Mouse (Mus musculus): ENCODE data around the gene Cttnbp2.

Cttnbp2 gene

DNA sequence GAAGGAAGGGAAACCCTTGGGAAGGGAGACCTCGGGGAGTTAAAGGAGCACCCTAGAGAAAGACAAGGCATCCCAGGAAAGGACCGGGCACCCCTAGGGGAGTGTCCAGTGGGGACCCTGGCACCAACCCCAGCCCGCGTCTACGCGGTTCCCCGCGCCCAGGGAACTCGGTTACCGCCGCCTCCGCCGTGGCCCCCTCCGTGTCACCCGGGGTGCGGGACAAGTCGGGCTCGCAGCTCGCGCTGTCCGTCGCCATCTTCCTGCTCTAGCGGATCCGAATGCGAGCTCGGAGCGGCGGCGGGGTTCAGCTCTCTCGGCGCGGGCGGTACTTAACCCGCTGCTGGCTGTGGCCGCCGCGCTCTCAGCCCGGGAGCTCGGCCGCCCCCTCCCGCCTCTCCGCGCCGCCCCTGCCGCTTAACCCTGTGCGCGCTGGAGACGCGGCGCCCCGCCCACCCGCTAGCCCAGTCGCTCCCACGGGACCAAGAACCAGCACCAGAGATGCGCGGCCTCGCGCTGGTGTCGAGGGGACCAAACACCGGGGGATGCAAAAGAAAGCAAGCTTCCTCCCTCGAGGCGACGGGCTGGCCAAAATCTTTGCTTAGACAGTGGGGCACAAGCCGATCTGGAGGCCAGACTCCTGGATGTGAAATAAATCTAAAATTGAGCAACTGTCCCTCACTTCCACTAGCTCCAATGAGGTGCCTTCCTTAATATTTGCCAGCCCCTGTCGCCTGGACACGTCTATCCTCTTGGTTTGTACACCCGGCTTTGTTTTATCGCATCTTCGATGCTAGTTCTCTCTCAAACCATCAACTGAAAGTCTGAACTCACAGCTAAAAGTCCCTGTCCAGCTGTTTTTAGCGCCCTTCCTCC lies at the start of gene Cttnbp2:
Gene Cttnbp2, minus strand, starts transcription at position 364 of the 873 bp plus-strand sequence.
- DNase-seq: peak in 1 of 2 experiments; percentile 1

- no peak for DNase-seq
These were observed 44.4 kb upstream of the Cttnbp2 start for GRCm38 (mm10) chr6:18559019-18559418.

DNA sequence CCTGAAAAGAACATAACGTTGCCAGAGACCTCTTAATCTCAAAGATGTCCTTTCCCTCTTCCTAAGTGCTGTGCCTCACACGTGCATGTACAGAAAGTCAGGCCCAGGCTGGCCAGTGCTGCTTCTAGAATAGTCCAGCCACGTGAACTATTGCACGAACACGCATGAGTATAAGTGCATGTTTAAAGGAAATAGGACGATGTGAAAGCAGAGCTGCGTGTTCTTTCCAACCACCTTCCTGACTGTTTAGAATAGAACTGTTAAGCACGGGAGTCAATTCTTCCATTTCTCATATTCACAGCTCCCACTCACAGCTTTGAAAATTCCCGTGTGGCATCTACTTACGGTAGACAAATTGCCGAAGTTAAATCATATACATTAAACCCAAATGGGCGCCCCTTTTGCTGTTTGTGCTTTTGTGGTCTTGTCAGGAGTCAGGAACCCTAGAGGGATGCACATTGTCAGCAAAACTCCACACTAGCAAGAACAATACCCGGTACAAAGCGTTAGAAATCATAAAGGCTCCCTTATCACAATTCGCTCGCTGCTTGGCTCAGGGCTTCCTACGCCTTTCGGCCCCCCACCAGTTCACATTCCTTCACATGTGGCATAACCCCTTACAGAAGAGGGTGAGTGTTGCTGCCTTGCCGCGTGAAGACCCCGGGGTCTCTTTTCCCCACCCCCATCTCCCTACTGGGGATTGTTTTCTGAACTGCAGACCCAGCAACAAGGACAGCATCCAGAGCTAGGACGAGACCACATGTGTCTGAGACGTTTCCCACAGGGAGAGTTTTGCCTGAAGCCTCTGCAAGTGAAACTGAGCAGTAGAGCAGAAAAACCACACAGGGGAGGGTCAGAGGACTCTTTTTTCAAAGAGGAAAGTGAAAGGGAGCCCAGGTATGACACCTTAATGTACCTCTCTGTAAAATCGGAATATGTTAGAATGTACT lies 33.1 kb upstream of the Cttnbp2 start:
- DNase-seq: no peak

DNA sequence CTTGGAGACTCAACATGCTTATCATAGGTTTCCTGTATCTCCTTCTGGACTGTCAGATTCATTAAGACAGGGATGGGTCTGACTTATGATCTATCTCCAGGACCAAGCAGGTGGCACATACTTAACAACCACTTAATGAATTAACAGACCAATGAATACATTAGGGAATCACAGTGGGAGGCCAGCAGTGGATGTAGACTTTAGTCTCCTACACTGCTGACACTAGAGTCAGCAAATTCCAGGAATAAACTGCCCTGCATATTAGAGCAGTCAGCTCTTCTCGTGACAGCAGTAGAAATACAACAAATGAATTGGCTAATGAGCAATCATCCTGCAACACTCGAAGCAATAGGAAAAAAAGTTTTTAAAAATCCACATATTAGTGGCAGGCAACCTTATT lies 29.2 kb upstream of the Cttnbp2 start:
- DNase-seq: no peak

GRCm38 (mm10) chr6:18540396-18540795 lies 25.8 kb upstream of the Cttnbp2 start:
- DNase-seq: no peak

- DNase-seq: no peak
These were observed 15.8 kb upstream of the Cttnbp2 start for GRCm38 (mm10) chr6:18530394-18530793.

DNA sequence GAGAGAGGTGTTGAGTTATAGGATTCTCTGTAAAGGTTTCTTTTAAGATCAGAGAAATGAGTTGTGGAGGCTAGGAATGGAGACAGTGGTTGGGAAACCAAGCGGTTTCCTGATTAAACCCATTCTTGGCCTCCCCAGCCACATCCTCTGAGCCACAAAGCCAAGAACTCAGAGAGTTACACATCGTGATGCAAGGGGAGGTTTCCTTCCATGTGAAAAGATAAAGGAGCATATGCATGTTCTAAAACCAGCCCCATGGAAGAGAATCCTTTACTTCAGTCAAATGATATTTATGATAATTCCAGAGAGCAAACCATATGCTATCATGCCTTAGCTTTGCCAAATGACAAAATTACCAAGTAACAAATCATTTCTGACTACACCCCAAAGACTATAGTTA lies 3.0 kb upstream of the Cttnbp2 start:
- no peak for DNase-seq

DNA sequence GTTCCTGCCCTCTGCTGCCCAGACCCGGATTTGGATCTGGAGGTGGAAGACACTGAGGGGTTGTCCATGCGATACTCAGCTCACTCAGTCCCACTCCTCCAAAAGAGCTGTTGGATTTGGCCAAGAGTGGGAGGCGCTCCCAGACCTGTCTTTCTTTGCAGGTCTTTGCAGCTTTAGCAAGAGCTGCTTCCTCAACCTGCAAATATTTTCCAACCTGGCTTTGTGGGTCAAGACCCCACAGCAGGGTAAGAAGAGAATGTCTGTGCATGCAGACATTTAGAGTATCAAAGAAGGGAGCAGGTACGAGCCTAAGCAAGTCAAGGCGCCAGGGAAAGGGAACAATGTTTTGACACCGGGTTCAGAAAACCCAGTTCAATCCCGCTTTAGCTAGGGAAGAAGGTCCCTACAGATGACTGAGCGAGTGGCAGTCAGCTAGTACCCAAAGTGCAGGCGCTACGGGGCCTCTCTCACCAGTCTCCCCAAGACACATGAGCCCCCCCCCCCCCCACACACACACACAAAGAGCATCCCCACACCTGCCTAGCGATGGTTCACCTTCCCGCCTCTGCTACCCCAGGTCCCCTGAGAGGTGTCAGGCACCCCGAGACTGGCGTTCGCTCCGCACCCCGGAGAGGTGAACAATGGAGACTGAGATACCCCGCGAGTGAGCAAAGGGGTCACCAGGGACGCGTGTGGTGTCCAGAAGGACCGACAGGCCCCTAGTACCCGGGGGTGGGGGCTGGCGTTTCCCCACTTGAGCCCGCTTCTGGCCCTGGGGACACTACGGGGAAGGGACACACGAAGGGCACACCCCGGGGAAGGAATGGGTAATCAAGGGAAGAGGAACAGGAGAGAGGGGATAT lies 801 bp downstream of the Cttnbp2 start:
- no peak for DNase-seq

DNA sequence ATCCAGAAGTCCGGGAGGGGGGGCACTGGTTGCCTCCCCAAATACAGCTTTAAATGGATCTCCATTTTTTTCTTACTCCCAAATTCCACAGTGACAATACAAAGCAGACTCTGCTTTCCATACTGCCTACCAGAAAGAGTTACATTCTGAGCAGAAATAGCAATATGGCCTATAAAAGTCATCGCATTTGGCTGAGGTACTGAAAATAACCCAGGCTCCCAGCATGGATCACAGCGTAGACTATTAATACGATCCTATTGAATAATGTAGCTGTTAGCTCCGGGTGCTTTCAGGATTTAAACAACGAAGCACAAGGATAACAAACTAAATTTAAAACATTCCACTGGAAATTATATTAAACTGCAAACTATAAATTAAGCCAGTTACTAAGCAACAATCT lies 2.8 kb downstream of the Cttnbp2 start:
- no peak for DNase-seq

DNA sequence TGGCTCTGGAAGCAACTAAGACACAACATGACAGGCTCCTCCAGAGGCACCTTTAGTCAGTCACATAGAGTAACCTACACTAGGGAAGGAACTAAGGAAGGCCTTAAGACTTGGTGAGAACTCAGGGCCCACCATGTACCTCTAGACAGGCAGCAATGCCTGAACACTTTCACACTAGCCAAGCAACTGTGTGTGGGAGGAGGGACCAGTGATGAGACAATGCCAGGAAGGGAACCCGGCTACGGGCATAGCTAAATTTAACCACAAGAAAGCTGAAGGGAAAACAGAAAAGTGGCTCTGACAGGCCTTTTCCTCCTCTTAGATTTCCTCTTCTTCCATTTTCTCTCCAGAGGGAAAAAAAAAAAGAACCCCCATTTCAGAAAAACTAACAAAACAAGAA lies 6.6 kb downstream of the Cttnbp2 start:
- DNase-seq: no peak

DNA sequence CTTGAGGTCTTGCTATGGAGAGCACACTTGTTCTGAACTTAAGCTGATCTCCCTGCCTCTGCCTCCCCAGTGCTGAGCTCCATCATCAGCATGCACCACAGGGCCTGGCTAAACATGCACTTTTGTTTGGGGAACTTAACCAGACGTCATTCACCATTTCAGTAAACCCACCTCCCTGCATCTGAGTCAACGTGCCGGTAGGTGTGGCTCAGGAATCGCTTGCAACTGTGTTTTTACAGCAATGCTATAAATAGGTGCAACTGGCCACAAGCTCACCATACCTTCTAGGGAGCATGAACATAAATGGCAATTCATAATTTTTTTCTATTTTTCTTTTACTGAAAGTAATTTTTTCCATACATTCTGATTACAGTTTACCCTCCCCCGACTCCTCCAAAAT lies 14.8 kb downstream of the Cttnbp2 start:
- DNase-seq: no peak

DNA sequence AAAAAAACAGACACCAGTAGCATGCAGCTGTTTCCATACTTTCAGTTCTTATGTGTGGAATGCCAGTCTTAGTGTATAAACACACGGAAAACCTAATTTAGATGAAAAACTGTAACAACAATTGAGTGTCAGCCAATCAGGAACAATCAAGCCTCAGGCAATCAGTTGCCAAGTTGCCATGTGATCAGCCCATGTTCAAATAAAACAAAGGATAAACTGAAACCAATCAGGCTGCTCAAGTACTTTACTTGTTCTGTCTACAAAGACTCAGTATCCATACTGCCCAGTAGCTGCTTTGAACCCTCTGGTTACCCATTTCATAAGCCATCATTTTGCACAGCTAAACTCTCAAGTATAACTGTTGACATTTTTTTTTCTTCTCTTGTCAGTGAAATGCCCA lies 21.7 kb downstream of the Cttnbp2 start:
- no peak for DNase-seq

DNA sequence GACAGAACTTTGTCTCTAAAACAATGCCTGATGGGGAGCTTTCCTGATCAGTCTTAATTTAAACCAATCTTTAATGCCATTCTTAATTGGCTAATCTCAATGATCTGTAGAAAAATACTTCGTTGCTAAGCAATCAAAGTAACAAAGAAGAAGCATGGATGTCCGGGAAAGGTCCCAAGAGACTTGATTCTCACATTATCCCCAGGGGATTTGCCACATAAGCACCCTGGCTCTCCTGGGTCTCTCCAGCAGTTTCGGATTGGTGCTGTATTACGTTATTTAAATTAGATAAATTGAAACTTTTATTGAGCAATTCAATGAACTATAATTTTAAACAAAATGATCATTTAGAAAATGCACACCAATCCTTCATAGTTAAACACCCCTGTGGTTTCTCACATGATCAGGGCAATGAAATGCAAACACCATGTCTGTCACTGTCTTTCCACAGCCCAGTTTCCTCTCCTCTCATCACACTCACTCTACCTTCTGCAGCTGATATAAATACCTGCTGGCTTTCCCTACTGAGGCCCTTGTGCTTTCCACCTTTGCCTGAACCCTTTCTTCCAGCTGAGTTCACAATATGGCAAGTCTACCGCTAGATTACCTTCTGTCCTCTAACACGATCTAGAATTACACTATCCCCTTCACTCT lies 22.3 kb downstream of the Cttnbp2 start:
- no peak for DNase-seq

- no peak for DNase-seq
These were observed 29.6 kb downstream of the Cttnbp2 start for GRCm38 (mm10) chr6:18485087-18485486.

GRCm38 (mm10) chr6:18484061-18484460 lies 30.6 kb downstream of the Cttnbp2 start:
- DNase-seq: no peak

- DNase-seq: no peak
These were observed 32.1 kb downstream of the Cttnbp2 start for GRCm38 (mm10) chr6:18482546-18482945.

DNA sequence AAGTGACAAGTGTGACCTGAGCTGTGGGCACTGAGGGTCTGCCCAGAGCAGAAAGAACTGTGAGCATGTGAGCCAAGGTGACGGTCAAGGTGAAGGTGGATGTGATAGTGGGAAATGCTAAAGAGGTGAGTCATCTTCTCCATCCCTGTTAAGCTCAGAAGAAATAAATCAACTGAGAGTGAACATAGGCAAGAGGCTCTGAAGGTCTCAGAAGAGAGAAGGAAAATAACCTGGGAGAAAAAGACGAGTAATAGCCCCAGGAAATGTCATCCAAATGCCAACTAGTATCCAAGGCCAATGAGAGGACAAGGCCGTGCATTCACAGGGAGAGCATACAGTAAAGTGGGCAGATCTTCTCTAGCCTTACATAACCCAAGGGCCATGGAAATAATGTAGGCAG lies 32.9 kb downstream of the Cttnbp2 start:
- no peak for DNase-seq

DNA sequence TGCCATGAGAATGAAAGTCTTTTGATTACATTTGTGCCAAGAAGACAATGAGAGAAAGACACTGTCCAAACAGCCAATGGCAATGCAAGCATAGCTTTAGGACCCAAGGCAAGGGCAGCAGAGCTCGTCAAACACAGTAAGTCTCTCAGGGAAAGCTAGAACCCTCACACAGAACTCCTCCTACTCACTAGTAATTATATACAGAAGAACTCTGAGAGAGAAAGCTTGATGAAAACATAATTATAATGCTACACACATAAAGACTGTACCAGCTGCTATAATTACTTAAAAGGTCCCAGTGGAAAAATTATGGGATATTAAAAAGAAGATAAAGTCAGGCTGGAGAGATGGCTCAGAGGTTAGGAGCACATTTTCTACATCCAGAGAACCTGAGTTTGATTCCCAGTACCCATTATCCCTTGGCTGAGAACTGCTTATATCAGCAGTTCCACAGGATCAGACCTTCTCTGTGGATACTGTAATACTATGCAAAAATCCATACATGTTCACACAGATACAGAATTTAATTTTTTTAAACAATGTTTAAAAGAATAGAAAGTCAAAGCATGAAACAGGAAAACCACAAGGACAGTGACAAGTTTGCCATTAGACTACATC lies 37.2 kb downstream of the Cttnbp2 start:
- no peak for DNase-seq

- DNase-seq: no peak
These were observed 39.7 kb downstream of the Cttnbp2 start for GRCm38 (mm10) chr6:18474983-18475382.

DNA sequence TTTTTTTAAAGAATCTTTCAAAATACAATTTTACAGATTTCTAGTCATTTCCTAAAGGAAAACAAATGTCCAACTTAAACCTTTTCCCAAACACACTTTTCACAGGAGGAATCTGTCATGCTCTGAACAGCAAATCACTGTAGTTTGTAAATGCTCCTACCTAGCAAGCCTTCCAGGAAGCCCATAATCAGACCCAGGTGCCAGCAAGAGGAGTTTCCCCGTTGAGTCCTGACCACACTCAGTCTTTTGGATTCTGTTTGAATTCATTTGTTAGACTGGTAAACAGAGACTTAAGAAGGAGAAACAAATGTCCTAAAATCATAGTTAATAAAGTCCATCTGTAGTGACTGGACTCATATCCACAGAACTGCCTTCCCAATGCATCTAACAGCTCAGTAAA lies 40.1 kb downstream of the Cttnbp2 start:
- no peak for DNase-seq

- DNase-seq: no peak
These were observed 45.4 kb downstream of the Cttnbp2 start for GRCm38 (mm10) chr6:18469206-18469605.

GRCm38 (mm10) chr6:18467777-18468176 lies 46.9 kb downstream of the Cttnbp2 start:
- no peak for DNase-seq

All from spleen, adult 18-20 months (tissue).